Mouse (Mus musculus) forebrain, postnatal 0 days (tissue): Measurements from ENCODE around the gene Nkx2-3. TPM values are rescaled to one million over a fixed set of nuclear protein-coding genes. Genes with fewer than 3 reads are reported as not detected.

Source experiments
- ATAC-seq: fragments of 200-750 bp; cut with Nextera tagmentation; 2 replicates; pipeline ENCODE4 v1.8.0; 2017; ENCODE audit warnings: mild to moderate bottlenecking, moderate library complexity
- DNase-seq: peaks from one replicate; pipeline ENCODE4 v3.0.0-alpha.2; 2015
- H3K27ac ChIP-seq: fragments of 300-500 bp; sonication (generic); 2 replicates; pipeline ENCODE4 v1.5.1; 2014; ENCODE audit warnings: low read depth, mild to moderate bottlenecking, antibody characterized with exemption, low read length, moderate library complexity, mixed read lengths
- H3K27me3 ChIP-seq: fragments of 300-500 bp; sonication (generic); 2 replicates; pipeline ENCODE4 v1.6.1; 2014; ENCODE audit warnings: mild to moderate bottlenecking, low read length, mixed read lengths; ENCODE audit not compliant: insufficient read depth
- H3K36me3 ChIP-seq: fragments of 300-500 bp; sonication (generic); 2 replicates; pipeline ENCODE4 v1.6.1; 2014; ENCODE audit warnings: mild to moderate bottlenecking, moderate library complexity; ENCODE audit not compliant: insufficient read depth
- H3K4me1 ChIP-seq: fragments of 300-500 bp; sonication (generic); 2 replicates; pipeline ENCODE4 v1.6.1; 2014; ENCODE audit warnings: antibody characterized with exemption; ENCODE audit not compliant: insufficient read depth
- H3K4me2 ChIP-seq: fragments of 300-500 bp; sonication (generic); 2 replicates; pipeline ENCODE4 v1.6.1; 2014; ENCODE audit warnings: low read depth, mild to moderate bottlenecking, moderate library complexity
- H3K4me3 ChIP-seq: fragments of 300-500 bp; sonication (generic); 2 replicates; pipeline ENCODE4 v1.5.1; 2014; ENCODE audit warnings: low read depth, low read length, mixed read lengths
- H3K9ac ChIP-seq: fragments of 300-500 bp; sonication (generic); 2 replicates; pipeline ENCODE4 v1.6.1; 2014; ENCODE audit warnings: mild to moderate bottlenecking
- H3K9me3 ChIP-seq: fragments of 300-500 bp; sonication (generic); 2 replicates; pipeline ENCODE4 v1.6.1; 2016; ENCODE audit warnings: low read length
- CTCF ChIP-seq: sonication (generic); IDR thresholded peaks from 2 replicates; pipeline ENCODE4 v1.5.1; 2016; ENCODE audit warnings: antibody characterized with exemption, control low read depth, low read depth
- WGBS: fragments of 180-500 bp; shearing (Covaris S2); extraction: QIAGEN DNeasy Blood & Tissue Kit; methylation state at CpG from one replicate; pipeline ENCODE4 v1.1.7; 2014; 5-methylcytosine and 5-hydroxymethylcytosine counted together
- polyA plus RNA-seq: library from polyadenylated mRNA; unstranded; fragments of >200 nt; fragmentation: Nextera tagmentation; extraction: Ambion mirVana; gene quantifications from 2 replicates; pipeline ENCODE4 v1.2.1, GENCODE M21; 2015
- total RNA-seq: library from RNA; depleted of rRNA; stranded (reverse); fragments of >200 nt; gene quantifications from 2 replicates; pipeline ENCODE4 v1.2.3, GENCODE M21; 2014

Nkx2-3 gene
- total and polyA plus RNA-seq, 2 experiments from 2014 or later, result 0.67 to 1.6 TPM

DNA sequence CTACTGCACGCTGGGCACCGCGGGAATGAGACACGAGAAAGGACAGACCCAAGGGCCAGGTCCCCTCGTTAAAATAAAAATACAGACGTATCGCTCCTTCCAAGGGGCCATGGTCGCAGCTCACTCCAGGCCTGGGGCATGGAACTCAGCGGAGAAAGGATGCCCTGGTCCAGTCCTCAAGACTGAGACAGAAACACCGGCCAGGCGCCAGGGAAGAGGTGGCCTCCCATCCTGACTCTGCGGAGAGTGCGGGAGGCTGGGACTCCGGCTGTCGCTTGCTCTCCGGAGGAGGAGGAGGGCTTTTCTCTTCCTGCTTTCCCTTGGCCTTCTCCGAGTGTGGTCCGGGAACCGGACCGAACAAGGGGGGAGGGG, 2.9 kb downstream of the Nkx2-3 start:
- Histone ChIP-seq H3K4me3 (peak overlapping the region; percentile 38), H3K4me2 (peak overlapping the region; percentile 49), H3K9ac (peak overlapping the region; percentile 31; the same call in 1 of the 2 replicates), H3K27me3 (peaks cover 59% of the 10 kb centered on the region), H3K27ac (peak overlapping the region; percentile 15; the same call in 1 of the 2 replicates), H3K9me3 (no peaks in the 10 kb centered on the region), H3K4me1 (peaks cover 3% of the 10 kb centered on the region; the same call in 1 of the 2 replicates), H3K36me3 (no peaks in the 10 kb centered on the region)
- WGBS, result 1% methylated on average over 20 of the region's 20 CpGs
- DNase-seq (peak; percentile 38), ATAC-seq (no peak)
- TF ChIP-seq CTCF, result no peak

DNA sequence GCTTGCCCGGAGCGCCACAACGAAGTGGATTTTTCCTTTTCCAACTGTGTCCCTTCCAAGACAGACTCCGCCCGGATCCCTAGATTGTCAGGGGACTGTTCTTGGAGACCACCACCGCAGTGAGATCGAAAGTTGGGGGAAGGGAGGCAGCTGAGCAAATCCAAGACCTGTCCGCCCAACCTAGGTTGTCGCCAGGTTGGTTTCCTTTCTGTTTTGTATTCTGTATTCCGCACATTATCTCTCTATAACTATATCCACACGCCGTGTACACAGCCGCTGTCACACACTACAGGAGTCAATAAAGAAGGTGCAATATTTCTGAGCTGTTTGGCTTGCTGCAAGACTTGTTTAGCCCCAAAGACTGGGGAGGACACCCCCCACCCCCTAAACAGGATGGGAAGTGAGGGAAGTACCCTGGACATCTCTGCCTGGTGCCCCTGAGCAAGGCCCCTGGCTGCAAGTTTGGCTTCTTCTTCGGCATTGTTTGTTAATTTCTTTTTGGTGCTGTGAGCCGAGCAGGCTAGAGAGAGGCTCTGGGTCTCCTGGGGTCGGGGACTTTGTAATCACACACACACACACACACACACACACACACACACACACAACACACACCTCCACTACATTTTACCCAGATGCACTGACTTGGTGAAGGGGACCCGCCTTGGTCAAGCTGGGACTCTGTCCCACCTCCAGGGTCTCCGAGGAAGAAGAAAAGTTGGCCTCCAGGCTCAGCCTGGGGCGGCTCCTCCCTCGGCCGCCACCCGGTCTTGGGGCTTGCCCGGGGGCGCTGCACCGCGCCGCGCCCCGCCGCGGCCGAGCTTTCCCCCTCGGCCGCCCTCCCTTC, 3.7 kb downstream of the Nkx2-3 start:
- ATAC-seq (no peak), DNase-seq (peak; percentile 41)
- peak overlapping the region; percentile 38 for H3K4me3 ChIP-seq
- H3K27ac ChIP-seq, result peak overlapping the region; percentile 40
- WGBS, result 3% methylated on average over 29 of the region's 34 CpGs
- peaks cover 61% of the 10 kb centered on the region for H3K27me3 ChIP-seq
- no peaks in the 10 kb centered on the region for H3K9me3 ChIP-seq
- H3K4me2 ChIP-seq, result peak overlapping the region; percentile 49
- peaks cover 3% of the 10 kb centered on the region; the same call in 1 of the 2 replicates for H3K4me1 ChIP-seq
- no peaks in the 10 kb centered on the region for H3K36me3 ChIP-seq
- peak overlapping the region; percentile 45; the same call in 1 of the 2 replicates for H3K9ac ChIP-seq
- TF ChIP-seq CTCF, result no peak

DNA sequence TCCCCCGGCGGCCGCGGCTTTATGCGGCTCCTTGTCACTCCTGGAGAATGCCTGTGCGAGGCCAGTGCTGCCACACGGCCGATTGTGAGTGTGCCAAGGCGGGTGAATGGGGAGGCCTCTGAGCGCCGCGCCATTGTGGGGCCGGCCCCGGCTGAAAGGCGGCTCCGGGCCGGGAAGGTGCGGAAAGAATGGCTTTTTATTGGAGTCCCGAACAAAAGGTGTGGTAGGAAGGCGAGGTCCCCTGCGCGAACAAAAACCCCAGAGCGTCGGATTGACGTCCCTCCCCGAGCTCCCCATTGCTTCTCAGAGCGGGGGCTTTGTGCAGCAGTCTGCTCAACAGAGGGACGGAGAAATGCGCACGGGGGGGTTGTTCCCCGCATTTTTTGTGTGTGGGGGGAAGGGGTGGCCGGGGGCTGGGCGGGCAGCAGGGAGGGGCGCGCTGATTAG, 4.3 kb downstream of the Nkx2-3 start:
- Histone ChIP-seq H3K27me3 (peaks cover 56% of the 10 kb centered on the region), H3K27ac (peak overlapping the region; percentile 40), H3K9me3 (no peaks in the 10 kb centered on the region), H3K4me1 (peaks cover 3% of the 10 kb centered on the region; the same call in 1 of the 2 replicates), H3K36me3 (no peaks in the 10 kb centered on the region), H3K4me2 (peak overlapping the region; percentile 49), H3K4me3 (peak overlapping the region; percentile 38), H3K9ac (peak overlapping the region; percentile 45; the same call in 1 of the 2 replicates)
- no peak for TF ChIP-seq CTCF
- WGBS, result under 1% methylated on average over 34 of the region's 35 CpGs
- DNase-seq (peak; percentile 42), ATAC-seq (peak; percentile 62)

DNA sequence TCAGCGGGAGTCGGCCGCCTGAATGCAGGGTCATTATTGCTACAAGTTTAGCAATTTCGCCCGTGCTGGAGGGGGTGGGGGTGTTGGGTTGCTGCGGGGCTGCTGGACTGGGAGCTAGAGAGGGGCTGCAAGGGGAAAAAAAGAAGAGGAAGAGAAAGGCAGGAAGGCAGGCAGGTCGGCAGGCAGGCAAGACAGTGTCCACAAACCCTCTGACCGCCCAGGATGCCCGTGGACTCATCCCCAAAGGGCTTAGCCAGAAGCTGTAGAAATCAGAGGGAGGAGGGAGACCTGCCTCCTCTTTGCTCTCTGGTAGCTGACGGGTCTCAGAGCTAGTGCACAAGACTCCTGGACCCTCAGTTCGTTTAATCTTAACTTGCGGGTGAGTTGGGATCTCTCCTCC, 4.8 kb downstream of the Nkx2-3 start:
- Histone ChIP-seq H3K4me2 (peak overlapping the region; percentile 49), H3K36me3 (no peaks in the 10 kb centered on the region), H3K27ac (no peak overlapping the region), H3K27me3 (peaks cover 54% of the 10 kb centered on the region), H3K4me1 (peaks cover 3% of the 10 kb centered on the region; the same call in 1 of the 2 replicates), H3K4me3 (peak overlapping the region; percentile 38), H3K9ac (peak overlapping the region; percentile 45; the same call in 1 of the 2 replicates), H3K9me3 (no peaks in the 10 kb centered on the region)
- no peak for TF ChIP-seq CTCF
- under 1% methylated on average over 12 of the region's 12 CpGs for WGBS
- no peak for ATAC-seq
- DNase-seq, result no peak

DNA sequence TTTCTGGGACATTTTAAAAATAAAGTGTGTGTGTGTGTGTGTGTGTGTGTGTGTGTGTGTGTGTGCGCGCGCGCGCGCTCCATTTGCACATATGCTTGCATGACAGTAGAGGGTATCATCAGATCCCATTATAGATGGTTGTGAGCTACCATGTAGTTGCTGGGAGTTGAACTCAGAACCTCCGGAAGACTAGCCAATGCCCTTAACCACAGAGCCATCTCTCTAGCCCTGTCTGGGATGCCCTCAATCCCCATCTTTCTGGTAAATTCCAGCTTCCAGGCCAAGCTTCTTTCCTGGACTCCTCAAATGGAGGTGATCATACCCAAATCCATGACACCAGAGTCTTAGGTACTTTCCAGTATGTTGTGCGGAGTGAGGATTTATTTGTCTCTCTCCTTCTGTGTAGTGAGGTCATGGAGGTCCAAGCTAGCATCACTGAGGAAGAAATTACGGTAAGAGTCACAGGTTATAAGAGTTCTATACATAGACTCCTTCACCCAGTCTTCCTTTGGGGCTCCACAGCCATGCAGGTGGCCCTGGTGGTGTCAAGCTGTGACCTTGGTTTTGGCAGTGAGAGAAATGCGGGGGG, 5.7 kb downstream of the Nkx2-3 start:
- Histone ChIP-seq H3K4me2 (no peak overlapping the region), H3K36me3 (no peaks in the 10 kb centered on the region), H3K4me1 (no peaks in the 10 kb centered on the region), H3K4me3 (no peak overlapping the region), H3K27ac (no peak overlapping the region), H3K27me3 (peaks cover 47% of the 10 kb centered on the region), H3K9me3 (no peaks in the 10 kb centered on the region), H3K9ac (no peak overlapping the region)
- 43% methylated on average over 10 of the region's 10 CpGs for whole genome bisulfite sequencing
- DNase-seq, result no peak
- ATAC-seq, result no peak
- TF ChIP-seq CTCF, result no peak

DNA sequence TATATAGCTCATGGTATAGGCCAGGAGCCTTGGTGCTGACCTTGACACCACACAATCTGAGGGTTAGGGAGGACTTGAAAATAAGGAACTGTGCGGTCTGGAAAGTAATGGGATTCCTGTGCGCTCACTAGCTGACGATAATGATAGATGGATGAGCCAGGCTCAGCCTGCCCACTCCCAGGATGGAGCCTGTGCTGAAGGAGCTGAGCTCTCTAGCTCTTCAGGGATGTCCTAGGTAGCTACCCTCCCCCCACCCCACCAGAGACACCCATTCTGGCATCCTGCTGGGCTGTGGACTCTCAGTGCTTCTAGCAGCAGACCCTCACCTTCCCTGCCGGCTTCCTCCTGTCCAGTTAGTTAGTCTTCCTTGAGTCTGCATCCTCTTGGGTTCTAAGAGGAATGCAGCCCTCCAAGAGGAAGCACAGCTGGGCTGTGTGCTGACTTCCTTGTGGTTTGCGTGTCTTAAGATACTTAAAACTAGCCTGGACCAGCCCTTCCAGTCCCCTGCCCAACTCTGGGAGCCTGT, 6.4 kb downstream of the Nkx2-3 start:
- Histone ChIP-seq H3K4me3 (no peak overlapping the region), H3K27ac (no peak overlapping the region), H3K9ac (no peak overlapping the region), H3K27me3 (peaks cover 48% of the 10 kb centered on the region), H3K4me1 (no peaks in the 10 kb centered on the region), H3K9me3 (no peaks in the 10 kb centered on the region), H3K36me3 (no peaks in the 10 kb centered on the region), H3K4me2 (no peak overlapping the region)
- ATAC-seq (no peak), DNase-seq (no peak)
- WGBS, result 28% methylated on average over 5 of the region's 5 CpGs
- TF ChIP-seq CTCF, result no peak

DNA sequence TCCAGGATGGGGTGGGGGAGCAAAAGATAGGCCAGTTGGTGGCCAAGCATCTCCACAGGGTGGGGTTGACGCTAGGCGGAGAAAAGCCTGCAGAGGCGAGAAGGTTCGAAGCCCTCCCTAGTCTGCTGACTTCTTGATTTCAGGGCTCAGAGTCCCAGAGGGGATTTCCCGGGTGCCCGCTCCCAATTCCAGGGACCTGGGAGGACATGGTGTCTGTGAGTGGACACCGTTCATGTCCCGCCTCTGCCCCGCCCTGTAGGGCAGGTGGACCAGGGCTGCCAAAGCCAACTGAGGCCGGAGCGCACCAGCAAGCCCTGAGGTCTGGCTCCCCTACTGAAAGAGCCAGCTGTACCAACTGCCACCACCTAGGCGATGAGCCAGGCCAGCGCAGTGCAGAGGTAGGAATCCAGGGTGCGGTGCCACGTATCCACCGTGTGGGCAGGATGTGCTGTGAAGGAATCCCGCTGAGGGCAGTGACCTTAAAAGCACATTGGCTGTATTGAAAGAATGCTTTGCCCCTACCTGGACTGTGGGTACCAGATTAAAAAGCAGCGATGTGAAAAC, 7.9 kb downstream of the Nkx2-3 start:
- DNase-seq (no peak), ATAC-seq (no peak)
- no peak for TF ChIP-seq CTCF
- no peaks in the 10 kb centered on the region for H3K4me1 ChIP-seq
- H3K9ac ChIP-seq, result no peak overlapping the region
- peaks cover 48% of the 10 kb centered on the region for H3K27me3 ChIP-seq
- no peak overlapping the region for H3K4me3 ChIP-seq
- no peaks in the 10 kb centered on the region for H3K36me3 ChIP-seq
- 14% methylated on average over 18 of the region's 18 CpGs for WGBS
- no peaks in the 10 kb centered on the region for H3K9me3 ChIP-seq
- no peak overlapping the region for H3K27ac ChIP-seq
- no peak overlapping the region for H3K4me2 ChIP-seq
